Mouse (Mus musculus) olfactory bulb, adult 2 months (tissue): ENCODE data around the gene Ccdc71l.

Experiments
- CTCF ChIP-seq: fragments of 200-500 bp; IDR thresholded peaks from 2 replicates; pipeline ENCODE4 v1.5.1; 2012; ENCODE audit warnings: low read depth, mild to moderate bottlenecking, low read length, moderate library complexity; ENCODE audit not compliant: insufficient read depth
- POLR2A ChIP-seq: fragments of 200-500 bp; IDR thresholded peaks from 2 replicates; pipeline ENCODE4 v1.6.1; 2012; ENCODE audit warnings: mild to moderate bottlenecking, low read depth, low read length, moderate library complexity; ENCODE audit not compliant: insufficient read depth

- TF ChIP-seq CTCF (no peak), POLR2A (no peak)
These were observed 39.4 kb upstream of the Ccdc71l start for GRCm38 (mm10) chr12:32339078-32339477.
